8 mouse cellular contexts compared by ENCODE assay signal in the genomic region with DNA sequence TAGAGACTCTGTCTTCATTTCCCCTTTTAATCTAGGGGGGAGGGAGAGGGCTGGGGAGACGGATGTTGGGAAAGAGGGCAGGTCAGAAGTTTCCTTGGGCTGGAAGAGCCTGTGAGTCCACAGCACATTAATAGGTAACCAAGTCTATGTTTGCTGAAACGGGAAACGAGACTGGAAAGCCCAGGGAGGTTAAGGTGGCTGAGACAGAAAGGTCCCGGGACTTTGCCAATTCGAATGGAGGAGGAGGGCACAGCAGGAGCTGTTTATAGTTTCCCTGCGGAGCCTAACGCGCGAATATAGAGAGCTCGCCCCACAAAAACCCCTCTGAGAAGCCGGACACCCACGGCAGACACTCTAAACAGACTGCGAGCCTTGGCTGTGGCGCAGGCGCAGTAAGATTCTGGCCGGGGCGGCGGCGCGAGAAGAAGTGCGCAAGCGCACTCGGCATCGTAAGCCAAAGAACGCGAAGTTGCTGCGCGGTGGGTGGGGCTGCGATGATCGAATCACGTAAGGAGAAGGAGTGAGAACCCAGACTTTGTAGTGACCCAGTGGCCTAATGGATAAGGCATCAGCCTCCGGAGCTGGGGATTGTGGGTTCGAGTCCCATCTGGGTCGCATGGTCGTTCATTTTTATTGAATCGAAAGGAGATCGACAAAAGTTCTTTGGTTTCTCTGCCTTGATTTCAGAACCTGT. TPM values are rescaled to one million over a fixed set of nuclear protein-coding genes. Genes with fewer than 3 reads are reported as not detected.
DNase-seq lines count a peak whose midpoint lies in the region; ATAC-seq and TF ChIP-seq lines count a peak whose summit lies in the region.

No protein-coding gene starts in this region.

- no peak for TF ChIP-seq CTCF in cortical plate, adult 2 months (IDR thresholded peaks at IDR 0.05; ENCODE audit: extremely low read depth, insufficient read depth, low read length)

- H3K4me1 ChIP-seq in cortical plate, adult 2 months (ENCODE audit: control insufficient read depth, insufficient read depth, low read length) = 0 out of 2 replicates have a peak, but pooled peaks cover 1% of the 10 kb centered on the region

- TF ChIP-seq POLR2A in cortical plate, adult 2 months (IDR thresholded peaks at IDR 0.05; ENCODE audit: extremely low read depth, insufficient read depth, low read length) = peak; percentile 95

- peak overlapping the region; percentile 53 for H3K4me3 ChIP-seq in cortical plate, adult 2 months (ENCODE audit: insufficient read depth, low read length)

- intact Hi-C loops in left cerebral cortex, postnatal 10 days (cut with DNase I) = no loop called here

- peak overlapping the region; percentile 49 for H3K27ac ChIP-seq in cortical plate, adult 2 months (ENCODE audit: insufficient read depth, low read length)

- DNase-seq in gastrocnemius, postnatal 10 days = peak; percentile 98
- DNase-seq in left cerebral cortex, postnatal 10 days (ENCODE audit: extremely low spot score in 1 of 2, low spot score in 2 of 2) = peak; percentile 96 to 97
- DNase-seq in right cerebral cortex, postnatal 25 days = peak; percentile 99
- peak; percentile 97 to 98 for DNase-seq in urinary bladder, postnatal 4 days (ENCODE audit: low spot score in 2 of 2)

- peak; percentile 81 for ATAC-seq in activated CD4-positive, CD25-positive, alpha-beta regulatory T cell, adult 4 months
- peak; percentile 87 for ATAC-seq in inflammation-experienced regulatory T-cells, adult 6 months
- ATAC-seq in megakaryocyte-erythroid progenitor cell, adult 5-6 weeks (replicated peaks; ENCODE audit: low FRiP score, low TSS enrichment, poor library complexity, severe bottlenecking) = peak; percentile 93

RNA-seq across cellular contexts. Expression of gene 1810010H24Rik, which starts 13.0 kb away (rescaled TPM):
- 1 to 10 TPM in 1 of 2 experiments, under 1 TPM in 1; 0.46 to 1.5 TPM for polyA plus RNA-seq in activated CD4-positive, CD25-positive, alpha-beta regulatory T cell, adult 4 months (2017; shearing (Covaris generic))
- 3.8 and 4.3 TPM in 2 replicates for polyA plus RNA-seq in cortical plate, adult 2 months (2012; rRNA removed)
- 1 to 10 TPM; 2.5 to 3.0 TPM for total RNA-seq in gastrocnemius, postnatal 10 days (2021)
- 1 to 10 TPM in 1 of 3 experiments, under 1 TPM in 2; 0.75 to 1.1 (median 0.88) TPM for polyA plus RNA-seq in inflammation-experienced regulatory T-cells, adult 6 months (2017; shearing (Covaris generic))
- total RNA-seq in left cerebral cortex, postnatal 10 days (2021) = 1 to 10 TPM; 4.3 to 4.6 TPM
- 1.7 TPM in 1 of 2 replicates, not detected in the other for total RNA-seq in megakaryocyte-erythroid progenitor cell, adult 5-6 weeks (2014; fragmentation: Nextera tagmentation)
- 1.3 TPM in 1 of 2 replicates, not detected in the other for total RNA-seq in megakaryocyte-erythroid progenitor cell, adult 5-6 weeks (2017)

RNA-seq across cellular contexts. Expression of gene Kpna2, which starts 13.1 kb away (rescaled TPM):
- polyA plus RNA-seq in activated CD4-positive, CD25-positive, alpha-beta regulatory T cell, adult 4 months (2017; shearing (Covaris generic)) = 100 to 1,000 TPM; 202 to 218 TPM
- polyA plus RNA-seq in cortical plate, adult 2 months (2012; rRNA removed) = 30.6 and 32.4 TPM in 2 replicates
- total RNA-seq in gastrocnemius, postnatal 10 days (2021) = 10 to 100 TPM; 24.1 to 27.6 TPM
- polyA plus RNA-seq in inflammation-experienced regulatory T-cells, adult 6 months (2017; shearing (Covaris generic)) = 100 to 1,000 TPM; 112 to 274 (median 131) TPM
- total RNA-seq in left cerebral cortex, postnatal 10 days (2021) = 10 to 100 TPM; 35.5 to 45.2 TPM
- 179 and 203 TPM in 2 replicates for total RNA-seq in megakaryocyte-erythroid progenitor cell, adult 5-6 weeks (2014; fragmentation: Nextera tagmentation)
- total RNA-seq in megakaryocyte-erythroid progenitor cell, adult 5-6 weeks (2017) = 146 and 149 TPM in 2 replicates

Comparison
In these comparisons a context has a peak if more than half of its experiments do, and no peak if none do; other contexts are left out.
1. Peak in every context shown above with its lines: DNase-seq, ATAC-seq, H3K4me3 ChIP-seq and H3K27ac ChIP-seq.